Comparison of ENCODE assay signal across 30 mouse cellular contexts in the genomic region with DNA sequence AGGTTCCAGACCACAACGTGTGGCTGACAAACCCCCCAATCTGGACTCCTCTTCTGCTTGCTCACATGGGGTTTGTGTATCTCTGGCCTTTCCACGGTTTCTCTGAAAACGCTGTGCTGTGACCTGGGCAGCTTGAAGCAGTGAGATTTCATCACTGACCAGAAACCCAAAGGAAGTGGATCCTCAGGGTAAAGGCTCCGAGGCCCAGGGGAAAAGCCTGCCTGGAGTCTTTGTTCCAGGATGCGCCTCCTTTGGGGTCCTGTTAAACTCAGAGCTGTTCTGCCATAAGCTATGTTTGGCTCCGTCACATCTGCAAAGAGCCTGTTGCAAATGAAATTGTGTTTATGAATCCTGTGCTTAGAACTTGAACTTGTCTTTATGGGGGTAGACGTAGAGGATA. TPM values are rescaled to one million over a fixed set of nuclear protein-coding genes. Genes with fewer than 3 reads are reported as not detected.
DNase-seq lines count a peak whose midpoint lies in the region; ATAC-seq lines count a peak whose summit lies in the region.
"Had no signal": no experiment of that assay in that cellular context is flagged by ENCODE, and none has a peak within 500 bp of the region (broad histone marks: within the 10 kb centered on the region; RNA-seq: fewer than 3 reads in every experiment).

No protein-coding gene starts in this region.

- H3K27ac ChIP-seq in embryonic facial prominence, embryonic 10.5 days (replicated peaks), result peak overlapping the region; percentile 63
- H3K27ac ChIP-seq in embryonic facial prominence, embryonic 14.5 days (replicated peaks; ENCODE audit: low read depth, low read length), result peak overlapping the region; percentile 21; the same call in 1 of the 2 replicates
- peak overlapping the region; percentile 79 for H3K27ac ChIP-seq in limb, embryonic 10.5 days
- no peak overlapping the region for H3K27ac ChIP-seq in midbrain, embryonic 11.5 days (ENCODE audit: low read depth, low read length)
- H3K27ac ChIP-seq: embryonic facial prominence, embryonic 12.5 days; forebrain, embryonic 10.5 days; forebrain, embryonic 12.5 days had no signal

- no peaks in the 10 kb centered on the region for H3K27me3 ChIP-seq in embryonic facial prominence, embryonic 10.5 days (replicated peaks; ENCODE audit: low read depth, poor library complexity, severe bottlenecking)
- no peaks in the 10 kb centered on the region for H3K27me3 ChIP-seq in embryonic facial prominence, embryonic 14.5 days (replicated peaks; ENCODE audit: control insufficient read depth, insufficient read depth, low read length)
- no peaks in the 10 kb centered on the region for H3K27me3 ChIP-seq in limb, embryonic 10.5 days (ENCODE audit: low read depth, poor library complexity, severe bottlenecking)
- no peaks in the 10 kb centered on the region for H3K27me3 ChIP-seq in midbrain, embryonic 11.5 days (ENCODE audit: control insufficient read depth, insufficient read depth, low read length)
- H3K27me3 ChIP-seq: CH12.LX; embryonic facial prominence, embryonic 12.5 days; forebrain, embryonic 12.5 days; Patski had no signal

- peak; percentile 91 for DNase-seq in heart, adult 11 months
- DNase-seq in heart, postnatal 4 days, result no peak
- no peak for DNase-seq in embryonic facial prominence, embryonic 10.5 days (ENCODE audit: low spot score)
- no peak for DNase-seq in embryonic facial prominence, embryonic 14.5 days (ENCODE audit: low spot score)
- no peak for DNase-seq in limb, embryonic 10.5 days (ENCODE audit: low spot score)
- DNase-seq in kidney, adult 9 months, result no peak
- DNase-seq in thymus, postnatal 14 days, result no peak
- DNase-seq in midbrain, embryonic 11.5 days (ENCODE audit: low spot score, missing footprints), result no peak
- DNase-seq: adrenal gland, adult 8-10 months; adrenal gland, postnatal 14 days; adrenal gland, postnatal 36 days; B cell, adult 2 months; cerebellum, adult 18-20 months; cerebellum, adult 8-10 months; cerebellum, adult 9-11 months; cerebellum, postnatal 14 days; cerebellum, postnatal 36 days; embryo, embryonic 11 days had no signal

- H3K4me1 ChIP-seq in embryonic facial prominence, embryonic 10.5 days, result peaks cover 51% of the 10 kb centered on the region
- H3K4me1 ChIP-seq in embryonic facial prominence, embryonic 14.5 days (ENCODE audit: control insufficient read depth, insufficient read depth, low read length), result peaks cover 21% of the 10 kb centered on the region
- peaks cover 80% of the 10 kb centered on the region for H3K4me1 ChIP-seq in limb, embryonic 10.5 days
- H3K4me1 ChIP-seq in midbrain, embryonic 11.5 days (ENCODE audit: control insufficient read depth, insufficient read depth, low read length), result 0 out of 2 replicates have a peak, but pooled peaks cover 2% of the 10 kb centered on the region

- H3K9me3 ChIP-seq in embryonic facial prominence, embryonic 10.5 days, result no peaks in the 10 kb centered on the region
- no peaks in the 10 kb centered on the region for H3K9me3 ChIP-seq in embryonic facial prominence, embryonic 14.5 days (ENCODE audit: control insufficient read depth, low read length)
- no peaks in the 10 kb centered on the region for H3K9me3 ChIP-seq in limb, embryonic 10.5 days (replicated peaks)
- H3K9me3 ChIP-seq in midbrain, embryonic 11.5 days (ENCODE audit: control insufficient read depth, low read length), result no peaks in the 10 kb centered on the region
- H3K9me3 ChIP-seq: embryonic facial prominence, embryonic 12.5 days; forebrain, embryonic 10.5 days; forebrain, embryonic 12.5 days; G1E had no signal

- 82% methylated on average over 7 of the region's 7 CpGs for WGBS in embryonic facial prominence, embryonic 10.5 days
- 73% methylated on average over 7 of the region's 7 CpGs for WGBS in embryonic facial prominence, embryonic 14.5 days
- 91% methylated on average over 7 of the region's 7 CpGs for WGBS in limb, embryonic 10.5 days
- WGBS in midbrain, embryonic 11.5 days, result 87% methylated on average over 7 of the region's 7 CpGs

- no peak overlapping the region for H3K4me3 ChIP-seq in embryonic facial prominence, embryonic 10.5 days
- no peak overlapping the region for H3K4me3 ChIP-seq in embryonic facial prominence, embryonic 14.5 days (ENCODE audit: low read depth, low read length)
- H3K4me3 ChIP-seq in limb, embryonic 10.5 days, result no peak overlapping the region
- no peak overlapping the region for H3K4me3 ChIP-seq in midbrain, embryonic 11.5 days (ENCODE audit: low read depth, low read length)
- H3K4me3 ChIP-seq: embryonic facial prominence, embryonic 12.5 days; erythroblast, embryonic 14.5 days; forebrain, embryonic 10.5 days; forebrain, embryonic 12.5 days had no signal

- no peak overlapping the region; the same call in 1 of the 2 replicates for H3K9ac ChIP-seq in embryonic facial prominence, embryonic 14.5 days (ENCODE audit: low read depth, low read length)
- no peak overlapping the region for H3K9ac ChIP-seq in midbrain, embryonic 11.5 days (ENCODE audit: low read length)
- H3K9ac ChIP-seq: embryonic facial prominence, embryonic 12.5 days; forebrain, embryonic 12.5 days had no signal

- no peak for ATAC-seq in embryonic facial prominence, embryonic 14.5 days (ENCODE audit: low read depth)
- ATAC-seq in midbrain, embryonic 11.5 days (ENCODE audit: low FRiP score), result no peak
- ATAC-seq: activated CD4-positive, CD25-positive, alpha-beta regulatory T cell, adult 4 months; CD4-positive, CD25-positive, alpha-beta regulatory T cell, adult 4 months; forebrain, embryonic 14.5 days; forebrain, embryonic 16.5 days; Patski had no signal

- no peaks in the 10 kb centered on the region; the same call in 1 of the 2 replicates for H3K36me3 ChIP-seq in embryonic facial prominence, embryonic 10.5 days (replicated peaks)
- H3K36me3 ChIP-seq in embryonic facial prominence, embryonic 14.5 days (ENCODE audit: control insufficient read depth, insufficient read depth, low read length), result no peaks in the 10 kb centered on the region
- peaks cover under 1% of the 10 kb centered on the region; the same call in 1 of the 2 replicates for H3K36me3 ChIP-seq in limb, embryonic 10.5 days
- no peaks in the 10 kb centered on the region for H3K36me3 ChIP-seq in midbrain, embryonic 11.5 days (ENCODE audit: control insufficient read depth, insufficient read depth, low read length)
- H3K36me3 ChIP-seq: embryonic facial prominence, embryonic 12.5 days; forebrain, embryonic 10.5 days; forebrain, embryonic 12.5 days; G1E had no signal

- H3K4me2 ChIP-seq in embryonic facial prominence, embryonic 14.5 days (ENCODE audit: low read depth, low read length), result no peak overlapping the region
- no peak overlapping the region for H3K4me2 ChIP-seq in midbrain, embryonic 11.5 days
- H3K4me2 ChIP-seq: embryonic facial prominence, embryonic 12.5 days; forebrain, embryonic 12.5 days had no signal

RNA-seq across cellular contexts. Expression of a gene that starts 11.0 kb away (rescaled TPM):
- 1 to 10 TPM; 4.3 to 5.0 TPM for total RNA-seq in heart, postnatal 4 days (2021)
- polyA plus RNA-seq in embryonic facial prominence, embryonic 10.5 days (2016; fragmentation: Nextera tagmentation; extraction: Ambion mirVana), result 86.3 and 93.8 TPM in 2 replicates
- polyA plus RNA-seq in embryonic facial prominence, embryonic 14.5 days (2014; fragmentation: Nextera tagmentation; extraction: Ambion mirVana), result 64.1 and 69.7 TPM in 2 replicates
- 94.9 and 118 TPM in 2 replicates for polyA plus RNA-seq in limb, embryonic 10.5 days (2016; fragmentation: Nextera tagmentation; extraction: Ambion mirVana)
- 18.4 and 20.8 TPM in 2 replicates for polyA plus RNA-seq in midbrain, embryonic 11.5 days (2014; fragmentation: Nextera tagmentation; extraction: Ambion mirVana)
- total RNA-seq: common myeloid progenitor, adult 5-6 weeks; G1E had no signal
- polyA plus RNA-seq: activated CD4-positive, CD25-positive, alpha-beta regulatory T cell, adult 4 months; erythroblast, embryonic 14.5 days; G1E had no signal

RNA-seq across cellular contexts. Expression of a gene that starts 56.3 kb away (rescaled TPM):
- total RNA-seq in heart, postnatal 4 days (2021), result 10 to 100 TPM; 25.1 to 27.5 TPM
- 19.6 TPM in 2 replicates for polyA plus RNA-seq in embryonic facial prominence, embryonic 10.5 days (2016; fragmentation: Nextera tagmentation; extraction: Ambion mirVana)
- 13.0 and 14.2 TPM in 2 replicates for polyA plus RNA-seq in embryonic facial prominence, embryonic 14.5 days (2014; fragmentation: Nextera tagmentation; extraction: Ambion mirVana)
- polyA plus RNA-seq in limb, embryonic 10.5 days (2016; fragmentation: Nextera tagmentation; extraction: Ambion mirVana), result 19.5 and 21.5 TPM in 2 replicates
- 15.6 and 15.8 TPM in 2 replicates for polyA plus RNA-seq in midbrain, embryonic 11.5 days (2014; fragmentation: Nextera tagmentation; extraction: Ambion mirVana)

RNA-seq across cellular contexts. Expression of a gene that starts 56.5 kb away (rescaled TPM):
- 10 to 100 TPM; 39.3 to 39.4 TPM for total RNA-seq in heart, postnatal 4 days (2021)
- polyA plus RNA-seq in embryonic facial prominence, embryonic 10.5 days (2016; fragmentation: Nextera tagmentation; extraction: Ambion mirVana), result 133 and 142 TPM in 2 replicates
- polyA plus RNA-seq in embryonic facial prominence, embryonic 14.5 days (2014; fragmentation: Nextera tagmentation; extraction: Ambion mirVana), result 65.3 and 75.0 TPM in 2 replicates
- polyA plus RNA-seq in limb, embryonic 10.5 days (2016; fragmentation: Nextera tagmentation; extraction: Ambion mirVana), result 130 and 131 TPM in 2 replicates
- 140 and 150 TPM in 2 replicates for polyA plus RNA-seq in midbrain, embryonic 11.5 days (2014; fragmentation: Nextera tagmentation; extraction: Ambion mirVana)
